Mouse (Mus musculus): ENCODE measurements around the gene Dhfr. TPM values are rescaled to one million over a fixed set of nuclear protein-coding genes. Genes with fewer than 3 reads are reported as not detected.
A peak's percentile ranks its signal among the peaks of the same experiment; 100 is the strongest.
"Not testable (repeated sequence)": the region's sequence is repeated elsewhere in the genome, so short reads cannot be mapped to it uniquely, and the experiment has no call there.

Gene Dhfr
- polyA plus RNA-seq, 1 experiment from 2014 or later: 17.3 TPM

- no peaks in the 10 kb centered on the region for H3K27me3 ChIP-seq
- peaks cover 45% of the 10 kb centered on the region for H3K36me3 ChIP-seq
- no peaks in the 10 kb centered on the region for H3K9me3 ChIP-seq
- no peak for ATAC-seq (ENCODE audit: insufficient number of reproducible peaks, insufficient read depth, low FRiP score, low TSS enrichment)
- no peak overlapping the region for H3K27ac ChIP-seq
- no peak overlapping the region for H3K4me2 ChIP-seq (replicated peaks)
- no peak overlapping the region for H3K4me3 ChIP-seq
- no peaks in the 10 kb centered on the region for H3K4me1 ChIP-seq
- WGBS: 90% methylated on average over 8 of the region's 8 CpGs
- H3K9ac ChIP-seq: no peak overlapping the region
These were observed 10.5 kb upstream of the Dhfr start for GRCm38 (mm10) chr13:92344033-92344432.

- WGBS: 83% methylated on average over 5 of the region's 5 CpGs
- no peaks in the 10 kb centered on the region for H3K4me1 ChIP-seq
- H3K4me3 ChIP-seq: no peak overlapping the region
- no peaks in the 10 kb centered on the region for H3K9me3 ChIP-seq
- H3K4me2 ChIP-seq (replicated peaks): no peak overlapping the region
- ATAC-seq (ENCODE audit: insufficient number of reproducible peaks, insufficient read depth, low FRiP score, low TSS enrichment): no peak
- H3K27ac ChIP-seq: no peak overlapping the region
- H3K36me3 ChIP-seq: peaks cover 41% of the 10 kb centered on the region
- no peaks in the 10 kb centered on the region for H3K27me3 ChIP-seq
- no peak overlapping the region for H3K9ac ChIP-seq
These were observed 8.2 kb upstream of the Dhfr start for GRCm38 (mm10) chr13:92346338-92346737.

- Histone ChIP-seq H3K27me3 (no peaks in the 10 kb centered on the region), H3K9me3 (no peaks in the 10 kb centered on the region), H3K36me3 (peaks cover 15% of the 10 kb centered on the region), H3K4me2 (replicated peaks) (no peak overlapping the region), H3K4me3 (no peak overlapping the region), H3K27ac (no peak overlapping the region), H3K4me1 (peaks cover 16% of the 10 kb centered on the region), H3K9ac (no peak overlapping the region)
- ATAC-seq (ENCODE audit: insufficient number of reproducible peaks, insufficient read depth, low FRiP score, low TSS enrichment): no peak
- 93% methylated on average over 6 of the region's 6 CpGs for WGBS
These were observed 3.4 kb upstream of the Dhfr start for GRCm38 (mm10) chr13:92351100-92351499.

- Histone ChIP-seq H3K9ac (no peak overlapping the region; the same call in 1 of the 2 replicates), H3K4me3 (peak overlapping the region; percentile 61), H3K9me3 (no peaks in the 10 kb centered on the region), H3K27me3 (no peaks in the 10 kb centered on the region), H3K4me2 (replicated peaks) (peak overlapping the region; percentile 94), H3K4me1 (peaks cover 22% of the 10 kb centered on the region), H3K27ac (no peak overlapping the region), H3K36me3 (peaks cover 6% of the 10 kb centered on the region; the same call in 1 of the 2 replicates)
- WGBS: 26% methylated on average over 4 of the region's 4 CpGs
- no peak for ATAC-seq (ENCODE audit: insufficient number of reproducible peaks, insufficient read depth, low FRiP score, low TSS enrichment)
These were observed 570 bp upstream of the Dhfr start for GRCm38 (mm10) chr13:92353956-92354355.

GRCm38 (mm10) chr13:92355272-92355643 is 732 bp downstream of the Dhfr start:
- H3K4me1 ChIP-seq: peaks cover 22% of the 10 kb centered on the region
- peaks cover 9% of the 10 kb centered on the region; the same call in 1 of the 2 replicates for H3K36me3 ChIP-seq
- WGBS: 0% methylated on average over 24 of the region's 24 CpGs
- peak; percentile 61 for ATAC-seq (ENCODE audit: insufficient number of reproducible peaks, insufficient read depth, low FRiP score, low TSS enrichment)
- H3K27me3 ChIP-seq: no peaks in the 10 kb centered on the region
- H3K27ac ChIP-seq: no peak overlapping the region
- H3K4me2 ChIP-seq (replicated peaks): peak overlapping the region; percentile 94
- H3K9ac ChIP-seq: peak overlapping the region; percentile 60
- H3K9me3 ChIP-seq: no peaks in the 10 kb centered on the region
- H3K4me3 ChIP-seq: peak overlapping the region; percentile 61

GRCm38 (mm10) chr13:92356376-92356775 is 1.9 kb downstream of the Dhfr start:
- Histone ChIP-seq H3K36me3 (peaks cover 9% of the 10 kb centered on the region; the same call in 1 of the 2 replicates), H3K9ac (no peak overlapping the region), H3K4me1 (peaks cover 22% of the 10 kb centered on the region), H3K27ac (no peak overlapping the region), H3K9me3 (no peaks in the 10 kb centered on the region), H3K4me2 (replicated peaks) (peak overlapping the region; percentile 94), H3K4me3 (peak overlapping the region; percentile 61), H3K27me3 (no peaks in the 10 kb centered on the region)
- WGBS: 78% methylated on average over 7 of the region's 7 CpGs
- no peak for ATAC-seq (ENCODE audit: insufficient number of reproducible peaks, insufficient read depth, low FRiP score, low TSS enrichment)

GRCm38 (mm10) chr13:92357644-92358043 is 3.1 kb downstream of the Dhfr start:
- no peak overlapping the region for H3K9ac ChIP-seq
- peaks cover 9% of the 10 kb centered on the region; the same call in 1 of the 2 replicates for H3K36me3 ChIP-seq
- no peaks in the 10 kb centered on the region for H3K27me3 ChIP-seq
- no peaks in the 10 kb centered on the region for H3K9me3 ChIP-seq
- no peak overlapping the region for H3K27ac ChIP-seq
- peaks cover 22% of the 10 kb centered on the region for H3K4me1 ChIP-seq
- WGBS: 61% methylated on average over 2 of the region's 2 CpGs
- H3K4me3 ChIP-seq: no peak overlapping the region
- H3K4me2 ChIP-seq (replicated peaks): no peak overlapping the region
- no peak for ATAC-seq (ENCODE audit: insufficient number of reproducible peaks, insufficient read depth, low FRiP score, low TSS enrichment)

GRCm38 (mm10) chr13:92361609-92362008 is 7.1 kb downstream of the Dhfr start:
- Histone ChIP-seq H3K36me3 (peaks cover 13% of the 10 kb centered on the region), H3K9me3 (no peaks in the 10 kb centered on the region), H3K4me2 (replicated peaks) (no peak overlapping the region), H3K27ac (no peak overlapping the region), H3K4me1 (peaks cover 2% of the 10 kb centered on the region), H3K4me3 (no peak overlapping the region), H3K9ac (no peak overlapping the region), H3K27me3 (no peaks in the 10 kb centered on the region)
- WGBS: 79% methylated on average over 2 of the region's 2 CpGs
- no peak for ATAC-seq (ENCODE audit: insufficient number of reproducible peaks, insufficient read depth, low FRiP score, low TSS enrichment)

GRCm38 (mm10) chr13:92365312-92365711 is 10.8 kb downstream of the Dhfr start:
- H3K36me3 ChIP-seq: peaks cover 27% of the 10 kb centered on the region

GRCm38 (mm10) chr13:92370811-92371210 is 16.3 kb downstream of the Dhfr start:
- H3K4me3 ChIP-seq: no peak overlapping the region
- H3K4me2 ChIP-seq (replicated peaks): no peak overlapping the region
- WGBS: 91% methylated on average over 3 of the region's 3 CpGs
- H3K27ac ChIP-seq: no peak overlapping the region
- H3K36me3 ChIP-seq: peaks cover 31% of the 10 kb centered on the region
- H3K27me3 ChIP-seq: no peaks in the 10 kb centered on the region
- no peak overlapping the region for H3K9ac ChIP-seq
- H3K9me3 ChIP-seq: no peaks in the 10 kb centered on the region
- no peak for ATAC-seq (ENCODE audit: insufficient number of reproducible peaks, insufficient read depth, low FRiP score, low TSS enrichment)
- H3K4me1 ChIP-seq: no peaks in the 10 kb centered on the region

More at GRCm38 (mm10) chr13:92365312-92365711, 10.8 kb downstream of the Dhfr start:
- H3K4me2 ChIP-seq (replicated peaks): no peak overlapping the region
- H3K4me1 ChIP-seq: no peaks in the 10 kb centered on the region
- 64% methylated on average over 4 of the region's 4 CpGs for WGBS
- no peak overlapping the region for H3K9ac ChIP-seq
- no peak overlapping the region for H3K4me3 ChIP-seq
- H3K27ac ChIP-seq: no peak overlapping the region
- H3K27me3 ChIP-seq: no peaks in the 10 kb centered on the region
- no peak for ATAC-seq (ENCODE audit: insufficient number of reproducible peaks, insufficient read depth, low FRiP score, low TSS enrichment)
- no peaks in the 10 kb centered on the region for H3K9me3 ChIP-seq

- not testable (repeated sequence) for H3K4me2 ChIP-seq (replicated peaks); ATAC-seq (ENCODE audit: insufficient number of reproducible peaks, insufficient read depth, low FRiP score, low TSS enrichment); H3K4me1 ChIP-seq; H3K9ac ChIP-seq; H3K4me3 ChIP-seq; H3K27me3 ChIP-seq; H3K27ac ChIP-seq; H3K9me3 ChIP-seq
- 92% methylated on average over 6 of the region's 6 CpGs for WGBS
- H3K36me3 ChIP-seq: peaks cover 27% of the 10 kb centered on the region
These were observed 16.9 kb downstream of the Dhfr start for GRCm38 (mm10) chr13:92371466-92371865.

- Histone ChIP-seq H3K27me3 (no peaks in the 10 kb centered on the region), H3K4me2 (replicated peaks) (no peak overlapping the region), H3K4me3 (no peak overlapping the region), H3K9me3 (no peaks in the 10 kb centered on the region), H3K27ac (no peak overlapping the region), H3K4me1 (no peaks in the 10 kb centered on the region), H3K9ac (no peak overlapping the region), H3K36me3 (0 out of 2 replicates have a peak, but pooled peaks cover 6% of the 10 kb centered on the region)
- WGBS: 89% methylated on average over 3 of the region's 3 CpGs
- no peak for ATAC-seq (ENCODE audit: insufficient number of reproducible peaks, insufficient read depth, low FRiP score, low TSS enrichment)
These were observed 32.8 kb downstream of the Dhfr start for GRCm38 (mm10) chr13:92387367-92387766.
